In the genomic region with DNA sequence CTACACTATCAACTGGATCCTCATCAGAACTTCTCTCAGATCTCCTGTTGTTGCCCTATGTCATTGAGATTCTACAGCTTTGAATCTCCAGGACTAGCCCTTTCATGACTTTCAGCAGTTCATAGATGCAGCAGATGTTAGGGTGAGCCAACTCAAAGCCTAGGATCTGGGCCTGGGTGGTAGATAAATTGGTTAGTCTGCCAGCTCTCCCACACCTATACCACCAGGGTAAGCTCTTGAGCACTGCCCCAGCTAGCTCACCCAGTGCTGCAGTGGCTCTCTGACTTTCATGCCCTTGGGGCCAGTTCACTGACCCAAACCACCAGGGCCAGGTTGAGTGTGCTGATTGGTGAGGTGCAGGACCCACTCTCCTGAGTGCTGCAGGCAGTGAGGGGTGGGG, we compare ENCODE assay signal across 15 mouse cellular contexts.
"Had no signal": no experiment of that assay in that cellular context is flagged by ENCODE, and none has a peak within 500 bp of the region (broad histone marks: within the 10 kb centered on the region; RNA-seq: fewer than 3 reads in every experiment).

No protein-coding gene starts in this region.

- ATAC-seq: liver, postnatal 0 days had no signal

- H3K27me3 ChIP-seq: liver, embryonic 13.5 days; lung, embryonic 15.5 days; neural tube, embryonic 15.5 days had no signal

- H3K36me3 ChIP-seq: liver, embryonic 13.5 days; lung, embryonic 15.5 days; midbrain, embryonic 10.5 days; neural tube, embryonic 15.5 days had no signal

- DNase-seq: kidney, postnatal 10 days; kidney, postnatal 4 days; liver; liver, embryonic 13.5 days; liver, postnatal 0 days; lung, postnatal 14 days; midbrain, embryonic 14.5 days; thymus, postnatal 4 days had no signal

- H3K4me2 ChIP-seq: liver, embryonic 13.5 days; lung, embryonic 15.5 days; neural tube, embryonic 15.5 days had no signal

- H3K4me1 ChIP-seq: liver, embryonic 13.5 days; lung, embryonic 15.5 days; midbrain, embryonic 10.5 days; neural tube, embryonic 15.5 days had no signal

- H3K4me3 ChIP-seq: layer of hippocampus, adult 2 months; left cerebral cortex, adult 2 months; liver, embryonic 13.5 days; lung, embryonic 15.5 days; midbrain, embryonic 10.5 days; myocyte; neural tube, embryonic 15.5 days had no signal

- H3K9me3 ChIP-seq: liver, embryonic 13.5 days; lung, embryonic 15.5 days; midbrain, embryonic 10.5 days had no signal

- H3K27ac ChIP-seq: layer of hippocampus, adult 2 months; left cerebral cortex, adult 2 months; liver, embryonic 13.5 days; lung, embryonic 15.5 days; midbrain, embryonic 10.5 days; neural tube, embryonic 15.5 days; stomach, postnatal 0 days had no signal

- H3K9ac ChIP-seq: liver, embryonic 13.5 days; liver, postnatal 0 days; lung, embryonic 15.5 days; neural tube, embryonic 15.5 days had no signal
